Mouse (Mus musculus) R1 (cell line): ENCODE data around the gene Abhd17c.
A peak's percentile ranks its signal among the peaks of the same experiment; 100 is the strongest.
"Not testable (repeated sequence)": the region's sequence is repeated elsewhere in the genome, so short reads cannot be mapped to it uniquely, and the experiment has no call there.

Experiments
- DNase-seq: peaks from one replicate; pipeline ENCODE4 v3.0.0-alpha.2; 2018; ENCODE audit warnings: low read depth, low spot score

Gene Abhd17c

DNA sequence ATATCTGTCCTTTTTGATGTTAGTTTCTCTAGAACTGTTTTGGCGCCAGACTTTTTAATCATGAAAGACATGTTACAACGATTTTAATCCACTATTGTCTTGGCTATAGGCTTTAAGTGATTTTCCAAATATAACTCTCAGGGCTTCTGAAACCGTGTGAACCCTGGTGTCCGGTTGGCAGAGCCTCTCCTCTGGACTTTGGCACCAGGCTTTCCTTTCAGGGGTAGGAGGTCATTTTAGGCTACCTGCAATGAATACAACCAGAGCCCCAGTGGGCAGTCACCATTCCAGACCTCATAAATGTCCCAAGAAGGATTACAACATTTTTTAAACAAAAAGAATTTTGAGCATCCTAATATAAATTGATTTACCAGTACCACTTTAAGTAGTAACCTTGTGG is 1.1 kb upstream of the Abhd17c start:
- DNase-seq = no peak

DNA sequence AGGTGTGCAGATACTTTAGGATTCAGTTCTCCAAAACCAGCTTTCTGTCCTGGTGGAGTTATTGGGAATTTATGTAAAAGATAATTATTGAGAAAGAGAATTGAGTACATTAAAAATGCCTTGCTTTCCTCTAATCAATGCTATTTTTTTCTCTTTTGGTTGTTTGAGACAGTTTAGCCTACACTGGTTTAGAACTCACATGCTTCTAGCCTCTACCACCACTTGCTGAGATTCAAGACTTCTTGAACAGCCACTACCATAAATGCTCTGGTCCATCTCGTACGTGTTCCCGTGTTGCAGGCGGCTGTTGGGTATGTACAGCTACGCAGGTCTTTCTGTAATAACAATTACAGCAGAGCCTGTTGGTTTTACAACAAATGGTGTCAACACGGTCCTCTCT is 681 bp upstream of the Abhd17c start:
- DNase-seq = no peak

DNA sequence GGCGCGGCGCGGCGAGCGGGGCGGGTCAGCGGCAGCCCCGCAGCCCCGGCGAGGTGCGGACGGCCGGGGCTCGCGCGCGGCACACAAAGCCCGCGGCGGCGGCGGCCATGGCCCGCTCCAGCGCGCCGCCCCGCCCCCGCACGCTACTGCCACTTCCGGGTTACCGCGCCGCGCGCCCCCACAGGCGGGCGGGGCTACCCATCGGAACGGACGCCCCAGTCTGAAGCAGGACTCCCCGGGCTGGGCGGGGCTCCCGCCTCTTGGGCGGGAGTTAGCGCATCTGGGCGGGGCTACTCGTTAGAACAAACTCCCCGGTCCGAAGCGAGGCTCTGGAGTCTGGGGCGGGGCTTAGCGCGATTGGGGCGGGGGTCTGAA is 254 bp upstream of the Abhd17c start:
- peak; percentile 96 for DNase-seq

DNA sequence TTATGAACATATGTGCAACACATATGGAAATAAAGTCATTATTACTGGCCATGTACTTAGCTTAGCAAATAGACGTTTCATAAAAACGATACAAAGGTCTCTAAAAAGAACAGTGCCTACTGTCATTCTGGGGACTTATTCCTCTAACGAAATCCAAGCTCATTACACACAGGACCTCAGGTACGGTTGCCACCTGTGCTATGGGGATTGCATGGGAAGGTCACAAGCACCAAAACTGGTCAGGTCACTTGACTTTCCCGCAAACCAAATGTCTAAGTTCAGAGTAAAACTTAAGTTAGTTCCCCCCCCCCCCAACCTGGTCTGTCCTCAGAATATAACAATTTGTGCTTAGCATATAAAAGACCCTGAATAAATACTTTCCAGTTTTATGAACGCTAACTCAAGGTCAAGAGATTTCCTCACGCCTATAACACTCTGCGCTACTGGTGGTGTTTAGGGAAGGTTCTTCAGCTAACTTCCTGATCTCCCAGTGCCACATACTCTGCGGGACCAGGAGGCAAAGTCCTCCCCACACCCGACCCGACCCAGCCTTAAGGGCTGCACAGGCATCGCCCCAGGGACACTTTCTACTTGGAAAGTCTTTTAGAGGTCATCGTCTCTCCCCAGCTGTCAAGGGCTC is 1.2 kb downstream of the Abhd17c start:
- no peak for DNase-seq

DNA sequence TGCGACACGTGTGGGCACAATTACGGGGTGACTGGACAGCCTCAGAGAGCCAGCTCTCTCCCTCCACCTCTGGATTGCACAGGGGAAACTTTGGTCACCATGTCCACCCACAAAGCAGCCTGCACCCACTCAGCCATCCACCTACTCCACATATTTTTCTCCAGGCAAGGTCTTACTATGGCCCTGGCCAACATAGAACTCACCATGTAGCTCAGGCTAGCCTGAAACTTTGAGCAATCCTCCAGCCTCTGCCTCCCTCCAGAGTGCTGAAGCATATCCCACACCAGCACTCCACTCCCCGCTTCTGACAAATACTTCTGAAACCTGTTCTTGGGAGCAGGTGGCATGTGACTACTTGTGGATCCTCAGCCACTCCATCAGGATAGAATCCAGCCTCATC is 1.9 kb downstream of the Abhd17c start:
- DNase-seq = no peak

DNA sequence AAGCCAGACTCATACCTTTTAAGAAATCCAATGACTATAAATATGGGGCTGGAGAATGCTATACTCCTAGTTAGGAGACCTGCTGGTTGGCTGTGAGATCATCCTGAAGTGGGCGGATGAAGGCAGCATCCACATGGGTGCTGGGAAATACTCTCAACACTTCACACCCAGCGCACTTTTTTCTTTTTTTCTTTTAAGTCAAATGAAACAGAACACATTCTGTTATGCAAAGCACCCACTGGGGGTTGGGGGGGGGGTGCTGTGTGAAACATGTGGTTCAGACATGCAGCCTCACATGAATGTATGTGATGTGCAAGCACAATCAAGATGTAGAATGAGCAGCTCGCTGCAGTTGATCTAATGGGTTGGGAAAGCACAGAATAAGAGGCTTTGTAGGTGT is 2.8 kb downstream of the Abhd17c start:
- no peak for DNase-seq

DNA sequence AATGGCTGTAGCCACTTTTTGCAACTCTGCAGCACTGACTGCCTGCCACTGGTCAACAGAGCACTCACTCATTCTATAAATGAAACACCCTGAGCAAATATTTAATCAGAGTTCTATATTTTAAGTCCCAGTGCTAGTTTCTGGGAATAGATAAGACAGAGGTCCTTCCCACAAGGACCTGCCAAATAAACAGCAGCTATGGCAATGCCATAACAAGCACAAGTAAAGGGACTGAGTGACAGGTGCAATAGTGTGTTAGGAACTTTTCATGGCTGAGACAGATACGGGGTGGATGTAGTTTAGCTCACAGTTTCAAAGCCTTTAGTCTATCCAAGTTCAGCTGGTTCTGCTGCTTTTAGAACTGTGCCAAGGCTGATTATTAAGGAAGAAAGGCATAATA is 3.9 kb downstream of the Abhd17c start:
- DNase-seq = no peak

DNA sequence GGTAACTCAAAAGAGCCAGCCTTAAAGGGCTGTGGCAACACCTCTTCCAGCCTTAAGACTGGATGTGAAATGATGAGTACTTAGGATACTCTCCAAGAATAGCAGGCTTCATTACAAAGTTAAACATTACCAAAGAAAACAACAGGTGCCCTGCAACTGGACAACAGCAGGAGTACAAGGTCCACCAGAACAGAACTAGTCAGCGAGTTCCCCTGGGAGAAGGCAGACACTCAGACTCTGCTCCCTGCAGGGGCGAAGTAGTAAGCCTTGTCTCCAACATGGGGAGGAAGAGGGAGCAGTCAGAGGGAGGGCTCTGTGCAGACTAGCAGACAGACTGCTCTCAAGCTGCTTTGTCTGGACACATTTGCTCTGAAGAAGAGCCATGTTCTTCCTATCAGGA is 6.1 kb downstream of the Abhd17c start:
- DNase-seq = no peak

DNA sequence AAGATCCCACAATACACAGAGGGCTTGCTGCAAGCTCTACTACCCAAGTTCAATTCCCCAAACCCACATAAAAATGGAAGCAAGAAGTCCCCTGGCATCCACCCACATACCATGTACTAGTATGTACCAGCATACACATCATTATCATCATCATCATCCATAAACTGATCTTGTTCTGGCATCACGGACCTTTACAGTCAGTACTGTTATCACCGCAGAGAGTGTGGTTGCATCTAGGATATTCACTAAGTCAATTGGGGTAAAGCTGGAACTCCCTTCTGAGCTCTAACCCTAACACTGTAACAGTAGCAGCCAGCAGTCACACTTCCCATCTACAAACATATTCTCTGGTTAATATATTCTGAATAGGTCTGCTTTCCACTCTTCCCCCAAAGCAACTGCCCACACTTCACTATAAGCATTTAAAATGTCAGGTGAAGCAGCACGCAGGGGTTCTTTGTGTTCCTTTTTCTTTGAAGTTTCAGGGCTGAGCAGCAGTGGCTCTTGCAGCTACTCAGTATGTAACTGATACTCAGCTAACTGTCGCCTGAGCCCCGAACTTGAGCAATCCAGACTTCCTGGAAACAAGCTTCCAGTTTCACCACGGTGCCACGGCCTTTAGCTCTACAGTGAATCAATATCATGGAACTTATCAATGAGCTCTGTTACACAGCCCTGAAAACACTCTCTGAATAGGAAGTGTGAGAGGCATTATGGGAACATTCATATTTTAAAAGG is 8.8 kb downstream of the Abhd17c start:
- DNase-seq = no peak

DNA sequence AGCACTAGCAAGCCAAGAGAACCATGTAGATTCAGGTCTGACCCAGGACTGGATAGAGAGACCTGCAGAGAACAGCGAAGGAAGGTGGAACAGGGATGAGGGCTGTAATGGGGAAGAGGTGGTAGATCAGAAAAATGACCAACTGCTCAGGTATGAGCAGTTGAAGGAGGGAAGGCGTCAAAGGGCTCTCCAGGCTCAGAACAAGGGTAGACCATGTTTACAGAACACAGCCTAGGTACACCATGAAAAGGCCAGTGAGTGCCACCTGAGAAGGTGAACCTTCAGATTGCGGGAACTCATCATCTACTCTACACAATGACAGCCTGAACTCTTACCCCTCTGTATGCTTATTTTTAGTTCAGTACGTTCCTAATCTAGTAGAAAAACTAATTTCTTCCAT is 9.5 kb downstream of the Abhd17c start:
- DNase-seq = no peak

DNA sequence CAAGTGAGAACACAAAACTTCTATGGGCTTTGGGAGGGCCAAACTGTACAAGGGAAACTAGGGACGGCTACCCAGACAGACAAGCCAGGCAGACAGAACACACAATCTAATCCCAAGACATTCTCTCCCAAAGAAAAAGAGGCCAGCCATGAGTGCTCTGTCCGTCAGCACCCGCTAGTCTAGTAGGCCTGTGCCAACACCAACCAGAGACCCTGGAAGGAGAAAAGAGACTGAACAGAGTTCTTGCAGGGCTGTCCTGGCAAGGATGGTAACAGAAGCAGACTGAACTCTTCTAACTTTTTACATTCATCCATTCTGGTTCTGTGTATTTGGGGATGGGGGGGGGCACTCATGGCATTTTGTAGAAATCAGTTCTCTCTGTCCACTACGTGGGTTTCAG is 12.1 kb downstream of the Abhd17c start:
- DNase-seq = peak; percentile 27

DNA sequence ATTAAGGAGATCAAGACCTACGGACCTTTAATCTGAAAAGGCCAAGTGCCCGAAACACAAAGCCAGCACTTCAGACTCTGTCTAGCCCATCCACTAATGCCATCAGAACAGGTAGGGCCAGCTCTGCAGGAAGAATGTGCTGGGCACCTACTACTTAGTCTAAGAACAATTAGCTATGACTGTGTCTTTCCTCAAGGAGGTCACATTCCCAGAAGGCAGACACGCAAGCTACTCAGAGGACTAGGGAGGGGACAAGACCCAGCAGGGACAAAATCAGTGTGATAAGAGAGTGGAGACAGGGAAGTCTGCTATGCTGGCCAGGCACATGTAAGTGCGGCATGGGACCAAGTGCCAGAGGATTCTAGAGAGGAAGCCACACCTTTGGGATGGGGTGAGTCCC is 13.0 kb downstream of the Abhd17c start:
- DNase-seq = no peak

DNA sequence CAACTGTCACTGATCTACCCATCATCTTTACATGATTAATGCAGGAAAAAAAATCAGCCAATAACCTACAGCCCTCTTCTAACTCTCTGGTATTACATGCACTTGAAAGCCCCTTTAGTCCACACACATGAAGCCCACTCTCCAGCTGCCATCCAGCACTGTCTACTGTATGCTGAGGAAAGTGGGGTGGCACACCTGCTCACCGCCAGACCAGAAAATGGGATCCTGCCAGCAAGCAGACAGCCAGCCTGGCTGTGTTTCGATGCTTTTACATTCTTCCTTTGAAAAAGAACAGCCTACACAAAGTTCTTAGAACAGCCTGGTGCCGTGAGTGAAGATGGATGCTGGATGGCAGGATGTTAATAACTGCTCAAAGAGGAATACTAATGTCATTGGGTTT is 13.9 kb downstream of the Abhd17c start:
- DNase-seq = no peak

DNA sequence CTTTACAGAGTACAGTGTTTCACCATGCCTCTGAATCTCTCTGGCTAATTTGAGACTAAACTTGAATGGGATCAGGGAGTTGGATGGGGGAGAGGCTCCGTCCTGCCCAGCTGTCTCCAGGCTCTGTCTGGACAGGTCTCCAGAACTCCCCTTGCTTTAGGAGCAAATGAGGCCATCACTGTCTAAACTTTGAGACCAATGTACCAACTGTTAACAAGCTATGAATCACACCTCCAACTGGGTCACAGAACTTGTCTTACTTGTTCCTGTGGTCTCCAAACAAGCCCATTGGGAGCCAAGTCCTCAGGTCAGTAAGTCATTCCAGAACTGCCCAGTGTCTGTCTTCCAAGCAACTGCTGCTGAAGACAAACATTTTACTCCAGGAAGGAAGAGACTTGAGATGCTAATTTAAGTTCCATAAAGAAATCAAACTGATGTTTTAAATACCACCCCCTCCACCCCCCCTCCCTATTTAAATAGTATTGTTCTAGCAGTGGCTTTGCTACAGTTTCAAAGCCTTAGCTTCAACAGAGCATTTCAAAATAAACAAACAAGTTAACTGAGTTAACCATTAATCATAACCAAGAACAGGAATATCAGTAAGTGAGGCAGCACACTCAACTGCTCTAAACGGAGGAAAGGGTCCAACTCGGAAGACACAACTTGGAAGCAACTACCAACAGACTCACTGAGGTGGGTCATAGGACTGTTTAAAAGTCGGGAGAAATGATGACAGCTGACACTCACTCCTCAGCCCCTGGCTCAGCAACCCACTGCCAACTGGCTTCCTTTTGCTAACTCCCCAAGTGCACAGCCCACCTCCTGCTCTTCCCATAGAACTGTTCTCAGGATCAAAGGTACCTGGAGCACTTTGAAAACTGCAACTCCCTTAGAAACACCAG is 15.6 kb downstream of the Abhd17c start:
- DNase-seq = no peak

DNA sequence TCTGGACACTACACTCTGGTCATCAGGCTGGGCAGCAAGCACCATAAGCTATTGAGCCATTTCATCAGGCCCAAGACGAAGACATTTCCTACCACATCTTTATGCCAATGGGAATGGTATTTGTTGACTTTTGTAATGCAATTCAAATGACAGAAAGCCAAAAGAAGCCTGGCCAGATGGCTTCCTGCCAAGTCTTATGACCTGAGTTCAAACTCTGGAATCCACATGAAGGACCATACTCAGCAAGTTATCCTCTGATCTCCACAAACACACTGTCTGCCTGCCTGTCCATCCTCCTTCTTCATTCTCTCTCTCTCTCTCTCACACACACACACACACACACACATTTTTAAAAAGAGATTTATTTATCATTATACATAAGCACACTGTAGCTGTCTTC is 19.0 kb downstream of the Abhd17c start:
- no peak for DNase-seq

DNA sequence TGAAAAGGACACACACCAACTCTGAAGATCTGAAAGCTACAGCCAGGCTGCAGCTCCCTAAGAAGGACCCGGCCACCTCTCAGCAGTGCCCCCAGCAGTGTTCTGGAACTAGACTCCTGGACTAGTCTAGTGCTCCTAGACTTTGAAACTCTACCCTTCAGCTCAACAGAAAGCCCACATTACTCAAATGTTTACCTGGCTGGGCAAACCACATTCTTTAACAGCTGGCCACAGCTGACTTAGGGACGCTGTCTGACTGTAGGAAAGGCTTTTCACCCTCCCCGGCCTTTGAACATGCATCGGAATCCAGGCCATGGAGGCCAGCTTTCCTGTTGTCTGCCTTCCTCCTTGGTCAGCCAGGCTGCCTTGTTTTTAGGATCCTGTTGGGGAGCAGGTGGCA is 20.0 kb downstream of the Abhd17c start:
- no peak for DNase-seq

DNA sequence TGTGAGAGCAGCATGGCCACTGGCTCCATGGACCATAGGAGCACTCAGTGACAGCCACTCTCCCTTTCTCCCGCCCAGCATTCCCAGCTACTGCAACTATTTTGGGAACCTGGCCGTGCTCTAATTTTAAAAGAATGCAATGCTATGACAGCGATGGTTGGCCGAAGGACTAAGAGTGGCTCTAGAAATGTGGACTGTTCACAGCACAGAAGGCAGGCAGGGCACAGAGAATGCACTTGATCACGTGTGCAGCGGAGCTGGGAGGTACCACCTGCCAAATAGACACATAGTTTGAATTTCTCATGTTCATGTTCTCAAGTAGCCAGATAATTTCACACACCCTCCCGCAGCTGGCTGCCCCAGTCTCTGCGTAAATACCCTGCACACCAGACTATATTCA is 23.0 kb downstream of the Abhd17c start:
- no peak for DNase-seq

DNA sequence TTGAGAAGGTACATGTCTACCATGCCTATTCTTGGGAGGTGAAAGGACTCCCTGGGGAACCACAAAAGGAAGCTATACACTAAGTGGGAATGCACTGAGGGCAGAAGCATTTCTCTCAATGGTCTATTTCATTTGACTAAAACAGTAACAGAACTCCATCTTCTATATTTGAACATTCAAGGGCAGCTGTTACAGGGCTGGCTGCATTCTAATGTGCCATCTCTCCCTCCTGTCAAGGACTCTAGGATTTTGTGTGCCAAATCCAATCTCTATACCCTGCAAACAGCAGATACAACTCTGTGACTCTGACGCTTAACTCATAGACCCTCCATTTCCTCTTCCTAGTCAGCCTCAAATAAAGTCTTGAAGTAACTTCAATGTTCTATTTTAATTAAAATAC is 26.0 kb downstream of the Abhd17c start:
- no peak for DNase-seq

DNA sequence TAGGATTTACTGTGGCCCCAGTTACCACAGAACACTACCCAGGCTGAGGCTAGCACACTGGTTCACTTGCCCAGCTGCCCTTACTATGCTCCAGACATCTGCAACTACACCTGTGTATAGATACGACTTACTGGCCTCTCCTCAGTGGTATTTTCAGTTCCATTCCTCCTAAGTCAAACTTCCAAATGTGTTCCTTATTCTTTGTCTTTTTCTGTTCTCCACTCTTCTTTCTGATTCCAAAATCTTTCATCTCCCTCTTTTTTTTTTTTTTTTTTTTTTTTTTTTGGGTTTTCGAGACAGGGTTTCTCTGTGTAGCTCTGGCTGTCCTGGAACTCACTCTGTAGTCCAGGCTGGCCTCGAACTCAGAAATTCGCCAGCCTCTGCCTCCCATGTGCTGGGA is 28.0 kb downstream of the Abhd17c start:
- not testable (repeated sequence) for DNase-seq

DNA sequence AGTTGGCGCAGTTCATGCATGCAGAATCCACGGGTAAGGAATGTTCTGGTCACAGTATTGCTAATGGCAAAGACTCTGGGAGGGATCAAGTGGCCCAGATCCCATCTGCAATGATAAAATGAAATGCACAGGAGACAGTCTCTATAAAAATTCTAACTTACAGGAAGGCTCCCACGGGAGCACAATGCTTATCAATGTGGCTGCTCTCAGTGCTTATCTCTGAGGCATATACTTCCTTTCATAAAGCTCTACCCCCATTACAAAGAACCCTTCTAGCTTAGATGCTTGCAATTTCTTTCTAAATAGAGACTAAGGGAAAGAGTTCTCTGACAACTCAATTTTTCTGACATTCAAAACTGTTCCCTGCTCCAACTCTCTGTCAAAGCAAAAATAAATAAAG is 29.9 kb downstream of the Abhd17c start:
- no peak for DNase-seq

DNA sequence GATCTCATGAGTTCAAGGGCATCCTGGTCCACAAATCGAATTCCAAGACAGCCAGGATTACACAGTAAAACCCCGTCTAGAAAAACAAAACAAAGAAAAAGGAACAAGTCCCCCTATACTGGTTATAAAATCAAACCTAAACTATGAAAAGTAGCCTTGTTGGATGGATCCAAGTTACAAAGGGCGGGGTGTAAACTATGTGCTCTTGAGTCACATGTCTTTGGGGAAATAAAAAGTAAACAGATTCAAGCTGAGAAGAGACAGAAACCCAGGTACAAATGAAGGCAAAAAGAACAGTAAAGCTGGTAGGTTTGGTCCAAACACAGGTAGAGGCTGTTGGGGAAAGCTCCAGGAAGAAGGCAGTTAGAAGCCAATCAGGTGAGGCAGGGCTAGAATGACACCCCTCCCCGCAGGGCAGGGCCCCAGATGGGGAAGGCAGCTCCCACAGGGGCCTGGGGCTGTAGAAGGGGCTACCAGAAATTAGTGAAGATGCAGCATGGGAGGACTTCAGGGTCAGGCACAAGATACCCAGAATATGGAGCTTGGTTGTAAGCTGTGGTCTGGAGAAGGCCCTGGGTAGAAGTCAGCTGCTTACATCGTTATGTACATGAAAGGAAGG is 31.4 kb downstream of the Abhd17c start:
- no peak for DNase-seq
